Mouse (Mus musculus) layer of hippocampus, postnatal 14 days (tissue): ENCODE data around the gene Tnfsf12. TPM values are rescaled to one million over a fixed set of nuclear protein-coding genes. Genes with fewer than 3 reads are reported as not detected.
A peak's percentile ranks its signal among the peaks of the same experiment; 100 is the strongest.
"Not testable (repeated sequence)": the region's sequence is repeated elsewhere in the genome, so short reads cannot be mapped to it uniquely, and the experiment has no call there.

Experiments used
- DNase-seq, 2 experiments: peaks; one replicate each; pipeline ENCODE4 v3.0.0; 2021 to 2022; ENCODE audit warnings: low spot score in 2 of 2, mixed read lengths in 1 of 2
- total RNA-seq, 2 experiments: library from RNA; stranded (reverse); gene quantifications; 2 replicates each; pipeline ENCODE4 v1.2.3; 2021

Tnfsf12 gene
- total RNA-seq, 2 experiments from 2014 or later: 5.8 to 6.5 TPM

- DNase-seq: peak in 1 of 2 experiments; percentile 36
Measured at GRCm38 (mm10) chr11:69706775-69707479, 11.3 kb upstream of the Tnfsf12 start.

- no peak for DNase-seq
Measured at GRCm38 (mm10) chr11:69704613-69705010, 9.0 kb upstream of the Tnfsf12 start.

GRCm38 (mm10) chr11:69703814-69704612 is 8.4 kb upstream of the Tnfsf12 start:
- DNase-seq: no peak

GRCm38 (mm10) chr11:69703381-69703780 is 7.7 kb upstream of the Tnfsf12 start:
- DNase-seq: not testable (repeated sequence)

GRCm38 (mm10) chr11:69702886-69703285 is 7.2 kb upstream of the Tnfsf12 start:
- DNase-seq: not testable (repeated sequence)

- no peak for DNase-seq
Measured at GRCm38 (mm10) chr11:69699595-69699994, 3.9 kb upstream of the Tnfsf12 start.

GRCm38 (mm10) chr11:69698574-69698973 is 2.9 kb upstream of the Tnfsf12 start:
- DNase-seq: no peak

- no peak for DNase-seq
Measured at GRCm38 (mm10) chr11:69697396-69697795, 1.7 kb upstream of the Tnfsf12 start.

- DNase-seq: no peak
Measured at GRCm38 (mm10) chr11:69695046-69695360, 646 bp downstream of the Tnfsf12 start.

- DNase-seq: no peak
Measured at GRCm38 (mm10) chr11:69693421-69693965, 2.2 kb downstream of the Tnfsf12 start.

- no peak for DNase-seq
Measured at GRCm38 (mm10) chr11:69692863-69693262, 2.8 kb downstream of the Tnfsf12 start.

- DNase-seq: no peak
Measured at GRCm38 (mm10) chr11:69692196-69692811, 3.3 kb downstream of the Tnfsf12 start.

- no peak for DNase-seq
Measured at GRCm38 (mm10) chr11:69689891-69690290, 5.8 kb downstream of the Tnfsf12 start.

- no peak for DNase-seq
Measured at GRCm38 (mm10) chr11:69687061-69687460, 8.6 kb downstream of the Tnfsf12 start.

- DNase-seq: no peak
Measured at GRCm38 (mm10) chr11:69686377-69686776, 9.3 kb downstream of the Tnfsf12 start.

GRCm38 (mm10) chr11:69685526-69686148 is 10.0 kb downstream of the Tnfsf12 start, which contains the start of gene Tnfsf13:
TSS of gene Tnfsf13 (minus strand) at chr11:69685784.
- peak in 1 of 2 experiments; percentile 77 for DNase-seq

- no peak for DNase-seq
Measured at GRCm38 (mm10) chr11:69684936-69685335, 10.7 kb downstream of the Tnfsf12 start.

- no peak for DNase-seq
Measured at GRCm38 (mm10) chr11:69684128-69684745, 11.4 kb downstream of the Tnfsf12 start.

GRCm38 (mm10) chr11:69683576-69683975 is 12.1 kb downstream of the Tnfsf12 start:
- no peak for DNase-seq

- peak; percentile 92 to 94 for DNase-seq
Measured at GRCm38 (mm10) chr11:69682840-69683533, 12.7 kb downstream of the Tnfsf12 start.
